Mouse (Mus musculus) erythroblast, adult 5-6 weeks (primary cell): Measurements from ENCODE around the gene Gid4. TPM values are rescaled to one million over a fixed set of nuclear protein-coding genes. Genes with fewer than 3 reads are reported as not detected.

ENCODE experiments used
- ATAC-seq: replicated peaks from 2 replicates; pipeline ENCODE4 v1.8.0; 2016; ENCODE audit warnings: moderate number of reproducible peaks, mild to moderate bottlenecking, moderate TSS enrichment, inconsistent platforms; ENCODE audit not compliant: poor library complexity, low FRiP score, severe bottlenecking
- total RNA-seq, 2 experiments: library from RNA; stranded (forward) in 1 of 2; stranded (reverse) in 1 of 2; fragments of 150-400 nt in 1 of 2; fragments of 200-764, 138-1000 nt in 1 of 2; gene quantifications; 2 replicates each; pipeline versions ENCODE4 v1.2.3 to v1.2.4; 2015 to 2017; ENCODE audit warnings: low replicate concordance in 2 of 2

Gid4 gene
- total RNA-seq, 2 experiments from 2014 or later = 3.7 to 7.3 TPM

GRCm38 (mm10) chr11:60495692-60496091, 78.7 kb downstream of the Gid4 start:
- no peak for ATAC-seq

Other genes starting within 250 kb of the Gid4 start
- gene Srebf1, start 194.6 kb upstream of the Gid4 start, total RNA-seq (2015; ENCODE audit: low replicate concordance) = 1.3 and 13.0 TPM in 2 replicates
- gene Srebf1, start 194.6 kb upstream of the Gid4 start, total RNA-seq (2017; ENCODE audit: low replicate concordance) = 4.6 and 12.2 TPM in 2 replicates
- gene Tom1l2, start 64.2 kb upstream of the Gid4 start, total RNA-seq (2015; ENCODE audit: low replicate concordance) = 2.7 and 4.8 TPM in 2 replicates
- gene Tom1l2, start 64.2 kb upstream of the Gid4 start, total RNA-seq (2017; ENCODE audit: low replicate concordance) = 2.0 and 9.2 TPM in 2 replicates
- gene Drc3, start 63.8 kb upstream of the Gid4 start, total RNA-seq (2015; ENCODE audit: low replicate concordance) = 1.3 TPM in 1 of 2 replicates, not detected in the other
- gene Drc3, start 63.8 kb upstream of the Gid4 start, total RNA-seq (2017; ENCODE audit: low replicate concordance) = not detected in 2 replicates
- gene Atpaf2, start 1.3 kb downstream of the Gid4 start, total RNA-seq (2015; ENCODE audit: low replicate concordance) = 6.1 and 6.5 TPM in 2 replicates
- gene Atpaf2, start 1.3 kb downstream of the Gid4 start, total RNA-seq (2017; ENCODE audit: low replicate concordance) = 11.4 and 15.8 TPM in 2 replicates
- 3.7 and 9.4 TPM in 2 replicates for gene Drg2, start 37.4 kb downstream of the Gid4 start, total RNA-seq (2015; ENCODE audit: low replicate concordance)
- gene Drg2, start 37.4 kb downstream of the Gid4 start, total RNA-seq (2017; ENCODE audit: low replicate concordance) = 12.4 and 15.7 TPM in 2 replicates
- gene Myo15, start 52.2 kb downstream of the Gid4 start, total RNA-seq (2015; ENCODE audit: low replicate concordance) = 0.96 and 1.5 TPM in 2 replicates
- gene Myo15, start 52.2 kb downstream of the Gid4 start, total RNA-seq (2017; ENCODE audit: low replicate concordance) = 0.68 and 2.6 TPM in 2 replicates
- 9.8 and 10.2 TPM in 2 replicates for gene Alkbh5, start 119.2 kb downstream of the Gid4 start, total RNA-seq (2015; ENCODE audit: low replicate concordance)
- 10.9 and 13.8 TPM in 2 replicates for gene Alkbh5, start 119.2 kb downstream of the Gid4 start, total RNA-seq (2017; ENCODE audit: low replicate concordance)